Mouse (Mus musculus) MEL (cell line): ENCODE measurements around the gene Adh4. TPM values are rescaled to one million over a fixed set of nuclear protein-coding genes. Genes with fewer than 3 reads are reported as not detected.

Source experiments
- DNase-seq: peaks from one replicate; pipeline ENCODE4 v3.0.0; 2011; ENCODE audit warnings: low read depth, low spot score
- H3K27ac ChIP-seq: 2 replicates; pipeline ENCODE4 v1.5.1; 2012; ENCODE audit warnings: low read depth, mild to moderate bottlenecking, control low read depth, low read length, moderate library complexity; ENCODE audit not compliant: control insufficient read depth
- H3K27me3 ChIP-seq, 2 experiments: fragments of 150-350 bp in 1 of 2; sonication (generic) in 1 of 2; 2 replicates each; pipeline ENCODE4 v1.6.1; 2012; ENCODE audit warnings: low read length in 2 of 2, mild to moderate bottlenecking in 2 of 2, improper control_type of control experiment in 1 of 2, moderate library complexity in 1 of 2; ENCODE audit not compliant: insufficient read depth in 2 of 2, control insufficient read depth in 1 of 2
- H3K36me3 ChIP-seq, 2 experiments: 2 replicates each; pipeline ENCODE4 v1.6.1; 2012 to 2014; ENCODE audit warnings: low read length in 2 of 2, improper control_type of control experiment in 1 of 2, inconsistent platforms in 1 of 2, mild to moderate bottlenecking in 1 of 2; ENCODE audit not compliant: insufficient read depth in 2 of 2, control insufficient read depth in 1 of 2
- H3K4me1 ChIP-seq, 2 experiments: fragments of 150-350 bp in 1 of 2; sonication (generic) in 1 of 2; 2 replicates each; pipeline ENCODE4 v1.6.1; 2012; ENCODE audit warnings: low read length in 2 of 2, improper control_type of control experiment in 1 of 2, mild to moderate bottlenecking in 1 of 2; ENCODE audit not compliant: insufficient read depth in 2 of 2, control insufficient read depth in 1 of 2
- H3K4me3 ChIP-seq, 2 experiments: fragments of 150-350 bp in 1 of 2; sonication (generic) in 1 of 2; 2 replicates each; pipeline ENCODE4 v1.5.1; 2012; ENCODE audit warnings: low read depth in 2 of 2, low read length in 2 of 2, mild to moderate bottlenecking in 2 of 2, moderate library complexity in 2 of 2, control low read depth in 1 of 2, improper control_type of control experiment in 1 of 2; ENCODE audit not compliant: control insufficient read depth in 1 of 2, insufficient read depth in 1 of 2
- H3K79me2 ChIP-seq: 2 replicates; pipeline ENCODE4 v1.6.1; 2012; ENCODE audit warnings: mild to moderate bottlenecking, low read length, moderate library complexity; ENCODE audit not compliant: control insufficient read depth, poor library complexity, insufficient read depth
- H3K9ac ChIP-seq: 2 replicates; pipeline ENCODE4 v1.6.1; 2012; ENCODE audit warnings: low read depth, mild to moderate bottlenecking, control low read depth, low read length, moderate library complexity; ENCODE audit not compliant: control insufficient read depth, poor library complexity, severe bottlenecking
- H3K9me3 ChIP-seq: fragments of 150-350 bp; sonication (generic); replicated peaks from 2 replicates; pipeline ENCODE4 v1.6.1; 2012; ENCODE audit warnings: mild to moderate bottlenecking, low read length, improper control_type of control experiment, moderate library complexity; ENCODE audit not compliant: insufficient read depth
- CHD1 ChIP-seq: IDR thresholded peaks from 2 replicates; pipeline ENCODE4 v1.6.1; 2012; ENCODE audit warnings: low read depth, mild to moderate bottlenecking, inconsistent platforms, low read length, improper control_type of control experiment
- CHD2 ChIP-seq: IDR thresholded peaks from 2 replicates; pipeline ENCODE4 v1.6.1; 2011; ENCODE audit warnings: low read length, improper control_type of control experiment
- CTCF ChIP-seq, 3 experiments: IDR thresholded peaks in 2 of 3; conservative IDR thresholded peaks in 1 of 3; 2 replicates each; pipeline ENCODE4 v1.5.1; 2011 to 2012; ENCODE audit warnings: low read length in 3 of 3, low read depth in 2 of 3, mild to moderate bottlenecking in 2 of 3, improper control_type of control experiment in 1 of 3, inconsistent platforms in 1 of 3, mixed read lengths in 1 of 3, moderate library complexity in 1 of 3; ENCODE audit not compliant: control insufficient read depth in 1 of 3, insufficient read depth in 1 of 3, poor library complexity in 1 of 3, severe bottlenecking in 1 of 3
- E2F4 ChIP-seq: IDR thresholded peaks from 2 replicates; pipeline ENCODE4 v1.6.1; 2011; ENCODE audit warnings: low read depth, low read length, improper control_type of control experiment, borderline replicate concordance
- EP300 ChIP-seq, 2 experiments: IDR thresholded peaks; 2 replicates each; pipeline ENCODE4 v1.6.1; 2011; ENCODE audit warnings: improper control_type of control experiment in 2 of 2, low read length in 2 of 2, low read depth in 1 of 2, mild to moderate bottlenecking in 1 of 2
- ETS1 ChIP-seq: IDR thresholded peaks from 2 replicates; pipeline ENCODE4 v1.6.1; 2012; ENCODE audit warnings: low read depth, mild to moderate bottlenecking, inconsistent platforms, low read length, improper control_type of control experiment, moderate library complexity
- GABPA ChIP-seq: IDR thresholded peaks from 2 replicates; pipeline ENCODE4 v1.6.1; 2012; ENCODE audit warnings: low read depth, mild to moderate bottlenecking, inconsistent platforms, low read length, improper control_type of control experiment, moderate library complexity
- GATA1 ChIP-seq: IDR thresholded peaks from 2 replicates; pipeline ENCODE4 v1.6.1; 2011; ENCODE audit warnings: low read depth, low read length, improper control_type of control experiment
- HCFC1 ChIP-seq: IDR thresholded peaks from 2 replicates; pipeline ENCODE4 v1.6.1; 2012; ENCODE audit warnings: low read depth, mild to moderate bottlenecking, inconsistent platforms, low read length, improper control_type of control experiment, moderate library complexity
- JUND ChIP-seq: IDR thresholded peaks from 2 replicates; pipeline ENCODE4 v1.6.1; 2011; ENCODE audit warnings: low read depth, mild to moderate bottlenecking, improper control_type of control experiment, low read length
- KAT2A ChIP-seq: conservative IDR thresholded peaks from 2 replicates; pipeline ENCODE4 v1.6.1; 2012; ENCODE audit warnings: low read depth, low read length, improper control_type of control experiment, inconsistent platforms
- MAFK ChIP-seq: IDR thresholded peaks from 2 replicates; pipeline ENCODE4 v1.6.1; 2011; ENCODE audit warnings: low read depth, mild to moderate bottlenecking, low read length, improper control_type of control experiment, borderline replicate concordance
- MAX ChIP-seq: IDR thresholded peaks from 2 replicates; pipeline ENCODE4 v1.6.1; 2011; ENCODE audit warnings: low read length, improper control_type of control experiment
- MAZ ChIP-seq: IDR thresholded peaks from 2 replicates; pipeline ENCODE4 v1.6.1; 2012; ENCODE audit warnings: low read depth, mild to moderate bottlenecking, inconsistent platforms, low read length, improper control_type of control experiment
- MEF2A ChIP-seq: IDR thresholded peaks from 2 replicates; pipeline ENCODE4 v1.6.1; 2014; ENCODE audit warnings: low read depth, mild to moderate bottlenecking, inconsistent platforms, low read length, improper control_type of control experiment; ENCODE audit not compliant: poor library complexity, insufficient replicate concordance, severe bottlenecking; ENCODE audit errors: extremely low read depth
- MXI1 ChIP-seq: IDR thresholded peaks from 2 replicates; pipeline ENCODE4 v1.6.1; 2011; ENCODE audit warnings: mild to moderate bottlenecking, low read depth, low read length, improper control_type of control experiment
- MYC ChIP-seq: IDR thresholded peaks from 2 replicates; pipeline ENCODE4 v1.6.1; 2011; ENCODE audit warnings: low read depth, mild to moderate bottlenecking, low read length, improper control_type of control experiment, moderate library complexity
- NELFE ChIP-seq: IDR thresholded peaks from 2 replicates; pipeline ENCODE4 v1.6.1; 2011; ENCODE audit warnings: low read depth, low read length, improper control_type of control experiment
- NRF1 ChIP-seq: IDR thresholded peaks from 2 replicates; pipeline ENCODE4 v1.6.1; 2014; ENCODE audit warnings: low read depth, mild to moderate bottlenecking, inconsistent platforms, low read length, improper control_type of control experiment, moderate library complexity; ENCODE audit not compliant: poor library complexity, insufficient read depth, severe bottlenecking
- POLR2AphosphoS2 ChIP-seq: IDR thresholded peaks from 2 replicates; pipeline ENCODE4 v1.6.1; 2011; ENCODE audit warnings: low read length, improper control_type of control experiment
- POLR2AphosphoS5 ChIP-seq: IDR thresholded peaks from 2 replicates; pipeline ENCODE4 v1.6.1; 2012; ENCODE audit warnings: low read depth, borderline replicate concordance, mild to moderate bottlenecking, inconsistent platforms, low read length, moderate library complexity, mixed read lengths
- RAD21 ChIP-seq: IDR thresholded peaks from 2 replicates; pipeline ENCODE4 v1.6.1; 2011; ENCODE audit warnings: mild to moderate bottlenecking, low read depth, low read length, improper control_type of control experiment
- RCOR1 ChIP-seq: IDR thresholded peaks from 2 replicates; pipeline ENCODE4 v1.6.1; 2012; ENCODE audit warnings: low read depth, mild to moderate bottlenecking, inconsistent platforms, low read length, improper control_type of control experiment
- SIN3A ChIP-seq: IDR thresholded peaks from 2 replicates; pipeline ENCODE4 v1.6.1; 2012; ENCODE audit warnings: low read length, improper control_type of control experiment, inconsistent platforms
- SMC3 ChIP-seq: IDR thresholded peaks from 2 replicates; pipeline ENCODE4 v1.6.1; 2011; ENCODE audit warnings: low read depth, low read length, improper control_type of control experiment
- TAL1 ChIP-seq: IDR thresholded peaks from 2 replicates; pipeline ENCODE4 v1.6.1; 2012; ENCODE audit warnings: mild to moderate bottlenecking, inconsistent platforms, low read length, moderate library complexity, mixed read lengths
- TBP ChIP-seq: IDR thresholded peaks from 2 replicates; pipeline ENCODE4 v1.8.0; 2011; ENCODE audit warnings: low read depth, low read length, improper control_type of control experiment
- TCF12 ChIP-seq: IDR thresholded peaks from 2 replicates; pipeline ENCODE4 v1.6.1; 2014; ENCODE audit warnings: low read depth, mild to moderate bottlenecking, inconsistent platforms, low read length, improper control_type of control experiment, moderate library complexity
- UBTF ChIP-seq: IDR thresholded peaks from 2 replicates; pipeline ENCODE4 v1.6.1; 2012; ENCODE audit warnings: low read depth, mild to moderate bottlenecking, inconsistent platforms, low read length, improper control_type of control experiment, moderate library complexity, borderline replicate concordance; ENCODE audit not compliant: insufficient read depth
- USF1 ChIP-seq: IDR thresholded peaks from 2 replicates; pipeline ENCODE4 v1.6.1; 2014; ENCODE audit warnings: low read depth, mild to moderate bottlenecking, inconsistent platforms, low read length, improper control_type of control experiment, moderate library complexity
- USF2 ChIP-seq, 2 experiments: IDR thresholded peaks; 2 replicates each; pipeline ENCODE4 v1.6.1; 2011 to 2012; ENCODE audit warnings: improper control_type of control experiment in 2 of 2, low read length in 2 of 2, borderline replicate concordance in 1 of 2, inconsistent platforms in 1 of 2, low read depth in 1 of 2, mild to moderate bottlenecking in 1 of 2; ENCODE audit not compliant: insufficient read depth in 1 of 2
- ZC3H11A ChIP-seq: IDR thresholded peaks from 2 replicates; pipeline ENCODE4 v1.6.1; 2012; ENCODE audit warnings: low read depth, mild to moderate bottlenecking, inconsistent platforms, low read length, improper control_type of control experiment
- ZKSCAN1 ChIP-seq: IDR thresholded peaks from 2 replicates; pipeline ENCODE4 v1.6.1; 2012; ENCODE audit warnings: low read depth, mild to moderate bottlenecking, inconsistent platforms, low read length, improper control_type of control experiment, moderate library complexity
- ZMIZ1 ChIP-seq: IDR thresholded peaks from 2 replicates; pipeline ENCODE4 v1.6.1; 2012; ENCODE audit warnings: low read depth, mild to moderate bottlenecking, inconsistent platforms, low read length, improper control_type of control experiment, moderate library complexity
- ZNF384 ChIP-seq: IDR thresholded peaks from 2 replicates; pipeline ENCODE4 v1.6.1; 2012; ENCODE audit warnings: low read depth, mild to moderate bottlenecking, inconsistent platforms, low read length, improper control_type of control experiment
- polyA plus RNA-seq, 2 experiments: library from polyadenylated mRNA; stranded (reverse) in 1 of 2; unstranded in 1 of 2; fragments of >175 nt in 1 of 2; fragments of >200 nt in 1 of 2; gene quantifications; 2 replicates each; pipeline versions ENCODE4 v1.2.1 to v1.2.4; 2012; ENCODE audit warnings: low replicate concordance in 2 of 2, low read depth in 1 of 2; ENCODE audit not compliant: insufficient read length in 2 of 2, insufficient read depth in 1 of 2, missing spikeins in 1 of 2
- total RNA-seq: library from RNA; depleted of rRNA; stranded (reverse); fragments of 300-350 nt; gene quantifications from 2 replicates; pipeline ENCODE4 v1.2.3, GENCODE M21; 2012

The Adh4 gene
- total and polyA plus RNA-seq, 3 experiments: not detected

- Histone ChIP-seq H3K79me2 (peaks cover 11% of the 10 kb centered on the region), H3K4me1 (peaks cover 4 to 10% of the 10 kb centered on the region in 2 experiments; a peak in 3 of 4 replicates), H3K27me3 (no peaks in the 10 kb centered on the region), H3K36me3 (peaks cover 0 to 6% of the 10 kb centered on the region in 2 experiments; a peak in 3 of 4 replicates), H3K4me3 (peak within 1 kb of the TSS; percentile 82 to 85), H3K27ac (peak within 1 kb of the TSS; percentile 92), H3K9me3 (no peaks in the 10 kb centered on the region), H3K9ac (peak within 1 kb of the TSS; percentile 84)
- DNase-seq: peak; percentile 95
- no peak for TF ChIP-seq RCOR1
- TF ChIP-seq HCFC1: peak; percentile 36; the same call in 1 of the 2 replicates
- TF ChIP-seq ZC3H11A: no peak
- TF ChIP-seq MAFK: no peak
- TF ChIP-seq MAZ: no peak
- peak; percentile 17; the same call in 1 of the 2 replicates for TF ChIP-seq ETS1
- TF ChIP-seq ZKSCAN1: no peak
- TF ChIP-seq JUND: no peak
- TF ChIP-seq EP300 (IDR thresholded peaks at IDR 0.05; ENCODE audit: low read depth in 1 of 2, low read length in 2 of 2): no peak
- no peak for TF ChIP-seq GATA1
- TF ChIP-seq POLR2AphosphoS2: peak; percentile 77
- no peak; the same call in 1 of the 2 replicates for TF ChIP-seq SMC3
- no peak for TF ChIP-seq RAD21
- peak; percentile 57; the same call in 1 of the 2 replicates for TF ChIP-seq TBP
- peak; percentile 91 for TF ChIP-seq NELFE
- no peak for TF ChIP-seq TAL1
- peak; percentile 58 for TF ChIP-seq USF1
- TF ChIP-seq SIN3A: peak; percentile 99
- TF ChIP-seq TCF12: peak; percentile 29
- peak; percentile 48 for TF ChIP-seq ZMIZ1
- TF ChIP-seq ZNF384: no peak
- no peak for TF ChIP-seq CHD2
- no peak for TF ChIP-seq MEF2A
- TF ChIP-seq USF2 (IDR thresholded peaks at IDR 0.05; ENCODE audit: borderline replicate concordance in 1 of 2, insufficient read depth in 1 of 2, low read depth in 1 of 2, low read length in 2 of 2): no peak
- TF ChIP-seq KAT2A: no peak; the same call in 1 of the 2 replicates
- peak; percentile 49; the same call in 1 of the 2 replicates for TF ChIP-seq NRF1
- TF ChIP-seq GABPA: no peak
- peak; percentile 64; the same call in 1 of the 2 replicates for TF ChIP-seq CHD1
- peak; percentile 100 for TF ChIP-seq MYC
- TF ChIP-seq MXI1: peak; percentile 100
- no peak for TF ChIP-seq CTCF (IDR thresholded peaks at IDR 0.05 in 2 of 3, conservative IDR thresholded peaks at IDR 0.05 in 1 of 3; ENCODE audit: control insufficient read depth in 1 of 3, insufficient read depth in 1 of 3, low read depth in 2 of 3, low read length in 3 of 3, poor library complexity in 1 of 3, severe bottlenecking in 1 of 3)
- TF ChIP-seq UBTF: 0 out of 2 replicates have a peak, but pooled peaks have one; percentile 63
- no peak for TF ChIP-seq POLR2AphosphoS5
- peak; percentile 100 for TF ChIP-seq MAX
- no peak for TF ChIP-seq E2F4
Observed at GRCm38 (mm10) chr3:138442612-138443464, 27.6 kb downstream of the Adh4 start, which contains the start of gene Adh5. Gene Adh5 (plus strand): TSS chr3:138443093.
